Mouse (Mus musculus): ENCODE results near the gene Vdr.

The Vdr gene

DNA sequence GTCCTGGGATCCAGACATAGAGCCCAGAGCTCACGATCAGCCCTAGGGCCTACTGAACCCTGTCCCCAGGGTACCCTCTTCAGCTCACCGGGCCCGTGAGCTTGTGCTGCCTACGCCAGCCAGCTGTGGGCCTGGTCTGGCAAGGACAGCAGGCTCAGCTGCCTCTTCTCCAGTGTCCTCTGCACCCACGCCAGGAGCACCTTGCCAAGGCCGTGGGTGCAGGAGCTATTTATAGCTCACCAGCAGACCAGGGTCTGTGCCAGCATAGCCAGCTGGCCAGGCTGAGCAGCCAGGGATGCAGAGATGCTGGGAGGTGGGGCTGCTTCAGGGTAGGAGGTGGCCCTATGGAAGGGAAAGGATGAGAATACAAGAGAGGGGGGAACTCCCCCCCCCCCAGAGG lies 98.3 kb downstream of the Vdr start:
- DNase-seq (ENCODE audit: low spot score in 2 of 2), result no peak

GRCm38 (mm10) chr15:97811307-97811706 lies 99.1 kb downstream of the Vdr start:
- DNase-seq (ENCODE audit: low spot score in 2 of 2), result no peak

DNA sequence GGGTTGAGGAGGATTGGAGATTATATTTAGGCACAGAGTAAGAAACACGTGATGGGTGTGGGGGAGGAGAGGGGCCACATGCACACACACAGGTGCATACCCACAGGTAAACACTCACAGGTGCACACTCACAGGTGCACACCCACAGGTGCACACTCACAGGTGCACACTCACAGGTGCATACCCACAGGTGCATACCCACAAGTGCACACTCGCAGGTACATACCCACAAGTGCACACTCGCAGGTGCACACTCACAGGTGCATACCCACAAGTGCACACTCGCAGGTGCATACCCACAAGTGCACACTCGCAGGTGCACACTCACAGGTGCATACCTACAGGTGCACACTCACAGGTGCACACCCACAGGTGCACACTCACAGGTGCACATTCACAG lies 100.0 kb downstream of the Vdr start:
- DNase-seq (ENCODE audit: low spot score in 2 of 2), result no peak

GRCm38 (mm10) chr15:97809942-97810341 lies 100.5 kb downstream of the Vdr start:
- DNase-seq (ENCODE audit: low spot score in 2 of 2), result no peak

DNA sequence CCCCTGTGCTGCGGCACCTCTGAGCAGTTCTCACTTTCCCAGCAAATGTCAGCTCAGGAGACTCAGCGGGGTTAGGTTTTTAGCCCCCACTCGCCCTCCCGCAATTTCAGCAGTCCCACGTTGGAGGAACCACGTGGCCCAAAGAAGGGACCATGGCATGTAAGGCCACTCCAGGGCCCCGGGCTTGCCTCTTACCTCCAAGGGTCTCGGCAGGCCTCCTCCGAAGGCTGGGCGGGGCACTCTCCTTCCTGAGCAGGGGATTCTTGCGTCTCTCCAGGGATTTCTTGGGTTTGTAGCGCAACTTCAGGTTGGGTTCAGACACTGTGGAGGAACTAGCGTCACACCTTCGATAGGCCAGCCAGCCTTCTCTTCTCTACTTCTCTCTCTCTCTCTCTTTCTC lies 101.2 kb downstream of the Vdr start:
- no peak for DNase-seq (ENCODE audit: low spot score in 2 of 2)

- DNase-seq (ENCODE audit: low spot score in 2 of 2), result no peak
Measured at GRCm38 (mm10) chr15:97808532-97808931, 101.9 kb downstream of the Vdr start.

DNA sequence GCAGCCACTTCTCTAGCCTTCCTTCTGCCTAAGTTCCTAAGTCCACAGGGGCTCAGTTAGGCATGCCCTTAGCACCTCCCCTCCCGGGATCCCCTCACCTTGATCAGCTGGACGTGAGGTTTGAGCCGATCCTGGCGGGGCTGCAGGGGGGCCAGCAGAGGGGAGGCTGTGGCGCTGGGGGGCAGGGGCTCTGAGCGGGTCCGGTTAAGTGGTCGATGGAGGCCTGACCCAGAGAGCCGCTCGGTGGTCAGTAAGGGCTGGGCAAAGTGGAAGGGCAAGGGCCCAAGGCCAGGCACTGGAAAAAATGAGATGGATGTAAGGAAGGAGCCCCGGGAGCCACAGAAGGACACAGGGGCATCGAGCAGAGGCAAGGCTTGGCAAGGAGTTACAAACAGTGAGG lies 102.6 kb downstream of the Vdr start:
- no peak for DNase-seq (ENCODE audit: low spot score in 2 of 2)
